ENCODE assay signal across 8 mouse cellular contexts in genomic region chr9:60951071-60951561, GRCm38 (mm10).
DNase-seq lines count a peak whose midpoint lies in the region; ATAC-seq and TF ChIP-seq lines count a peak whose summit lies in the region.

No protein-coding gene starts in this region.

- no peak overlapping the region for H3K27ac ChIP-seq in liver, adult 2 months (replicated peaks; ENCODE audit: insufficient read depth, low read depth, low read length)
- no peak overlapping the region for H3K27ac ChIP-seq in liver, embryonic 12.5 days
- peak overlapping the region; percentile 48 for H3K27ac ChIP-seq in hindbrain, embryonic 16.5 days (ENCODE audit: low read depth, low read length)

- no peaks in the 10 kb centered on the region for H3K36me3 ChIP-seq in liver, adult 2 months (ENCODE audit: control insufficient read depth, insufficient read depth, low read length)
- no peaks in the 10 kb centered on the region for H3K36me3 ChIP-seq in liver, embryonic 12.5 days
- no peaks in the 10 kb centered on the region for H3K36me3 ChIP-seq in hindbrain, embryonic 16.5 days (ENCODE audit: control insufficient read depth, insufficient read depth, low read length)

- TF ChIP-seq POLR2A in liver, adult 2 months (IDR thresholded peaks at IDR 0.05; ENCODE audit: extremely low read depth, insufficient read depth, low read length) = no peak

- ATAC-seq in liver, embryonic 12.5 days = no peak
- ATAC-seq in hindbrain, embryonic 16.5 days = peak; percentile 83

- intact Hi-C loops in left cerebral cortex, postnatal 25 days (cut with DNase I) = no loop called here

- peak; percentile 33 for DNase-seq in liver, adult 2 months (ENCODE audit: extremely low read depth, low read depth, low spot score)
- peak; percentile 34 for DNase-seq in embryo, embryonic 9.5 days (ENCODE audit: extremely low spot score)
- peak; percentile 60 for DNase-seq in lung, postnatal 10 days
- no peak for DNase-seq in left cerebral cortex, postnatal 25 days (ENCODE audit: low spot score in 2 of 2)
- DNase-seq in left cerebral cortex, adult 9 months (ENCODE audit: low spot score in 2 of 2) = no peak
- no peak for DNase-seq in spleen, postnatal 4 days (ENCODE audit: low spot score in 2 of 2)

- H3K4me3 ChIP-seq in liver, adult 2 months (ENCODE audit: insufficient read depth, low read depth, low read length) = no peak overlapping the region
- H3K4me3 ChIP-seq in liver, embryonic 12.5 days = no peak overlapping the region
- no peak overlapping the region for H3K4me3 ChIP-seq in hindbrain, embryonic 16.5 days (ENCODE audit: low read length)

- peaks cover 10% of the 10 kb centered on the region; the same call in 1 of the 2 replicates for H3K4me1 ChIP-seq in liver, adult 2 months (ENCODE audit: control insufficient read depth, insufficient read depth, low read length)
- no peaks in the 10 kb centered on the region for H3K4me1 ChIP-seq in liver, embryonic 12.5 days
- peaks cover 19% of the 10 kb centered on the region for H3K4me1 ChIP-seq in hindbrain, embryonic 16.5 days (ENCODE audit: control insufficient read depth, insufficient read depth, low read depth, low read length)

- no peaks in the 10 kb centered on the region for H3K79me2 ChIP-seq in liver, adult 2 months (ENCODE audit: control insufficient read depth, insufficient read depth, low read length)

- H3K9ac ChIP-seq in liver, adult 2 months (ENCODE audit: low read depth, low read length) = no peak overlapping the region
- no peak overlapping the region for H3K9ac ChIP-seq in liver, embryonic 12.5 days
- no peak overlapping the region for H3K9ac ChIP-seq in hindbrain, embryonic 16.5 days (ENCODE audit: low read depth, low read length)

- H3K27me3 ChIP-seq in liver, adult 2 months (ENCODE audit: control insufficient read depth, insufficient read depth, low read length) = no peaks in the 10 kb centered on the region
- 0 out of 2 replicates have a peak, but pooled peaks cover 9% of the 10 kb centered on the region for H3K27me3 ChIP-seq in liver, embryonic 12.5 days (replicated peaks)
- no peaks in the 10 kb centered on the region for H3K27me3 ChIP-seq in hindbrain, embryonic 16.5 days (replicated peaks; ENCODE audit: control insufficient read depth, insufficient read depth, low read length)

- H3K9me3 ChIP-seq in liver, embryonic 12.5 days (replicated peaks) = no peaks in the 10 kb centered on the region
- no peaks in the 10 kb centered on the region for H3K9me3 ChIP-seq in hindbrain, embryonic 16.5 days (ENCODE audit: control insufficient read depth, low read length)

- no peak for TF ChIP-seq CTCF in liver, adult 2 months (IDR thresholded peaks at IDR 0.05; ENCODE audit: low read depth, low read length)

- no peak overlapping the region for H3K4me2 ChIP-seq in liver, embryonic 12.5 days
- H3K4me2 ChIP-seq in hindbrain, embryonic 16.5 days (ENCODE audit: low read length) = no peak overlapping the region

- 66% methylated on average over 10 of the region's 10 CpGs for WGBS in liver, adult 2 months
- WGBS in liver, embryonic 12.5 days (ENCODE audit: insufficient replicate concordance) = 46% methylated on average over 10 of the region's 10 CpGs
- 7% methylated on average over 10 of the region's 10 CpGs for WGBS in hindbrain, embryonic 16.5 days

Comparison
In these comparisons a context has a peak if more than half of its experiments do, and no peak if none do; other contexts are left out.
1. DNase-seq: peak in liver, adult 2 months (single experiment), embryo, embryonic 9.5 days (single experiment) and lung, postnatal 10 days (single experiment); none in left cerebral cortex, postnatal 25 days (0 of 2), left cerebral cortex, adult 9 months (0 of 2) and spleen, postnatal 4 days (0 of 2).